Mouse (Mus musculus): ENCODE measurements at regions not wholly inside any gene's neighbourhood (a gene's known extent, or its start where the extent isn't known, plus 50 kb on each side); places are given as distances from the start of the nearest gene placed in this dataset.
A peak's percentile ranks its signal among the peaks of the same experiment; 100 is the strongest.

GRCm38 (mm10) chr13:82496606-82497005, 713.7 kb downstream of the Cetn3 start:
- Histone ChIP-seq H3K36me3 (ENCODE audit: insufficient read depth) (no peaks in the 10 kb centered on the region), H3K9me3 (ENCODE audit: low read length) (no peaks in the 10 kb centered on the region), H3K27ac (ENCODE audit: low read depth, low read length) (no peak overlapping the region), H3K4me2 (ENCODE audit: low read depth) (no peak overlapping the region), H3K27me3 (ENCODE audit: insufficient read depth, low read length) (no peaks in the 10 kb centered on the region), H3K4me1 (ENCODE audit: insufficient read depth) (no peaks in the 10 kb centered on the region), H3K9ac (no peak overlapping the region), H3K4me3 (ENCODE audit: low read depth, low read length) (no peak overlapping the region)
- no peak for DNase-seq
- 93% methylated on average over 2 of the region's 2 CpGs for WGBS
- TF ChIP-seq CTCF (IDR thresholded peaks at IDR 0.05; ENCODE audit: low read depth) = no peak
- no peak for ATAC-seq

DNA sequence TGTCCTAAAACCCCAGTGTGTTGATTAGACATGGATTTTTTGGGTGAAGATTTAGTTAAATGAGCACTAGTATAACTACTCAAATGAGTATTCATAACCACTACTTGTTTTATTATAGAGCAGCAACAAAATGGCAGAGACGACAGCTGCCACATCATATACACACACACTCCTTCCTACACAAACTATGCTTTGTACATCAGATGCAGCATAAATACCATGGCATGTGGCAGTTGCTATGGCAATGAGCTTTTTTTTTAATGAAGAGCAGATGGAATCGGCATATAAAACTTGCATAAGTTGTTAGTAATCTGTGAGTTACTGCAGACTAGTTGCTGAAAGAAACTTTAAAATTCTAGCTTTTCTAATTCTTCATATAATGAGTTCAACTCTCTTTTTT, 725.3 kb downstream of the Cetn3 start:
- Histone ChIP-seq H3K4me1 (ENCODE audit: insufficient read depth) (no peaks in the 10 kb centered on the region), H3K27me3 (ENCODE audit: insufficient read depth, low read length) (no peaks in the 10 kb centered on the region), H3K9ac (no peak overlapping the region), H3K4me3 (ENCODE audit: low read depth, low read length) (no peak overlapping the region), H3K4me2 (ENCODE audit: low read depth) (no peak overlapping the region), H3K27ac (ENCODE audit: low read depth, low read length) (peak overlapping the region; percentile 60), H3K36me3 (ENCODE audit: insufficient read depth) (no peaks in the 10 kb centered on the region), H3K9me3 (ENCODE audit: low read length) (no peaks in the 10 kb centered on the region)
- no peak for TF ChIP-seq CTCF (IDR thresholded peaks at IDR 0.05; ENCODE audit: low read depth)
- ATAC-seq (peak; percentile 91), DNase-seq (peak; percentile 73)
- WGBS = 37% methylated on average over 2 of the region's 2 CpGs

- H3K9ac ChIP-seq = no peak overlapping the region
- no peaks in the 10 kb centered on the region for H3K36me3 ChIP-seq (ENCODE audit: insufficient read depth)
- H3K27me3 ChIP-seq (ENCODE audit: insufficient read depth, low read length) = no peaks in the 10 kb centered on the region
- no peak overlapping the region for H3K4me3 ChIP-seq (ENCODE audit: low read depth, low read length)
- H3K9me3 ChIP-seq (ENCODE audit: low read length) = no peaks in the 10 kb centered on the region
- no peak for TF ChIP-seq CTCF (IDR thresholded peaks at IDR 0.05; ENCODE audit: low read depth)
- no peaks in the 10 kb centered on the region for H3K4me1 ChIP-seq (ENCODE audit: insufficient read depth)
- DNase-seq = no peak
- no peak overlapping the region for H3K27ac ChIP-seq (ENCODE audit: low read depth, low read length)
- H3K4me2 ChIP-seq (ENCODE audit: low read depth) = no peak overlapping the region
- no peak for ATAC-seq
- 76% methylated on average over 3 of the region's 3 CpGs for WGBS
These were observed 726.6 kb downstream of the Cetn3 start for GRCm38 (mm10) chr13:82509512-82509911.

Data from forebrain, postnatal 0 days (tissue).